Mouse (Mus musculus) midbrain, postnatal 0 days (tissue): ENCODE data around the gene Myh6. TPM values are rescaled to one million over a fixed set of nuclear protein-coding genes. Genes with fewer than 3 reads are reported as not detected.

Source experiments
- ATAC-seq: fragments of 200-750 bp; cut with Nextera tagmentation; 2 replicates; pipeline ENCODE4 v1.8.0; 2017; ENCODE audit warnings: moderate number of reproducible peaks, mild to moderate bottlenecking, moderate TSS enrichment, moderate library complexity; ENCODE audit not compliant: low FRiP score
- DNase-seq: peaks from one replicate; pipeline ENCODE4 v3.0.0-alpha.2; 2015; ENCODE audit warnings: low spot score
- H3K27ac ChIP-seq: fragments of 300-500 bp; sonication (generic); 2 replicates; pipeline ENCODE4 v1.5.1; 2014; ENCODE audit warnings: low read depth, mild to moderate bottlenecking, low read length, mixed read lengths
- H3K27me3 ChIP-seq: fragments of 300-500 bp; sonication (generic); 2 replicates; pipeline ENCODE4 v1.6.1; 2014; ENCODE audit warnings: low read length, control low read depth, mixed read lengths; ENCODE audit not compliant: insufficient read depth
- H3K36me3 ChIP-seq: fragments of 300-500 bp; sonication (generic); 2 replicates; pipeline ENCODE4 v1.6.1; 2014; ENCODE audit warnings: low read length, control low read depth, mixed read lengths; ENCODE audit not compliant: insufficient read depth
- H3K4me1 ChIP-seq: fragments of 300-500 bp; sonication (generic); 2 replicates; pipeline ENCODE4 v1.6.1; 2014; ENCODE audit warnings: mild to moderate bottlenecking, control low read depth, antibody characterized with exemption, low read length, mixed read lengths; ENCODE audit not compliant: insufficient read depth
- H3K4me2 ChIP-seq: fragments of 300-500 bp; sonication (generic); 2 replicates; pipeline ENCODE4 v1.6.1; 2014; ENCODE audit warnings: low read depth, mild to moderate bottlenecking, low read length, mixed read lengths; ENCODE audit not compliant: poor library complexity, severe bottlenecking
- H3K4me3 ChIP-seq: fragments of 300-500 bp; sonication (generic); 2 replicates; pipeline ENCODE4 v1.5.1; 2014; ENCODE audit warnings: low read depth, mild to moderate bottlenecking, low read length, moderate library complexity
- H3K9ac ChIP-seq: fragments of 300-500 bp; sonication (generic); replicated peaks from 2 replicates; pipeline ENCODE4 v1.6.1; 2014; ENCODE audit warnings: mild to moderate bottlenecking, low read length, moderate library complexity, mixed read lengths; ENCODE audit not compliant: poor library complexity, severe bottlenecking
- H3K9me3 ChIP-seq: fragments of 300-500 bp; sonication (generic); 2 replicates; pipeline ENCODE4 v1.6.1; 2016; ENCODE audit warnings: low read length, control low read depth
- CTCF ChIP-seq: IDR thresholded peaks from 2 replicates; pipeline ENCODE4 v1.5.1; 2016; ENCODE audit warnings: antibody characterized with exemption, mild to moderate bottlenecking
- WGBS: fragments of 180-500 bp; shearing (Covaris S2); extraction: QIAGEN DNeasy Blood & Tissue Kit; methylation state at CpG from one replicate; pipeline ENCODE4 v1.1.7; 2014; 5-methylcytosine and 5-hydroxymethylcytosine counted together
- polyA plus RNA-seq: library from polyadenylated mRNA; unstranded; fragments of >200 nt; fragmentation: Nextera tagmentation; extraction: Ambion mirVana; gene quantifications from 2 replicates; pipeline ENCODE4 v1.2.1, GENCODE M21; 2015
- total RNA-seq: library from RNA; depleted of rRNA; stranded (reverse); fragments of >200 nt; gene quantifications from 2 replicates; pipeline ENCODE4 v1.2.3, GENCODE M21; 2014

Myh6 gene
- total and polyA plus RNA-seq, 2 experiments from 2014 or later, result 0.33 to 2.5 TPM

DNA sequence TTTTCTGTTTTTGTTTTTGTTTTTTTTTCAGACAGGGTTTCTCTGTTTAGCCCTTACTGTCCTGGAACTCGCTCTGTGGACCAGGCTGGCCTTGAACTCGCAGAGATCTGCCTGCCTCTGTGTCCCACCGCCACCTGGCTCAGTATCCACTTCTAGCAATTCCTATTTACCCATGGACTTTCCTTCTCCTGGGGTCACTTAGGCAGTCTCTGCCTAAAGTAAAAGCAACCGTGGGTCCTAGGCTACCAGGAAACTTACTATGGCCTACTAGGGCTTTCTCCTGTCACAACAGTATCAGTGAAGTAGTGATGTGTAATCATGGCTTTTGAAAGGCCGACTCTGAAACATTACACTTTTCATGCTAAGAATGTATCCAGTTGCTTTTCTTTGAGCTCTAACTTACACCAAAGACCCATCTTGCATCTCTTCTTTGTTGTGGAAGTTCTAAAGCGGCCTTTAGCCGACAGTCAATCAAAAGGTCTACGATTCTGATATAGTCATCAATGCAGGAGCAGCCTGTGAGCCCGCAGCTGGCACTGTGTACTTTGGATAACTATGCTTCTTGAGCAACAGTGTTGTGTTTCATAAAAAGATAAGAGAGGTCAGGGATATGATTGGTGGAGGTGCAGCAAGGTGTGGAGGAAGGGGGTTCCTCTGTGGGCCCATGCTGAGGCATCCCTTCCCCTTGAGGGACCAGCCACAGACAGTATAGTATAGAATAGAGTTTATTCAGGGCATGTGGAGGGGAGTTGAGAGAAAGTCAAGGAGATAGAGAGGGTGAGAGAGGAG is 40.6 kb upstream of the Myh6 start:
- H3K36me3 ChIP-seq, result no peaks in the 10 kb centered on the region
- H3K4me3 ChIP-seq, result no peak overlapping the region
- no peak for TF ChIP-seq CTCF
- no peaks in the 10 kb centered on the region for H3K4me1 ChIP-seq
- H3K9me3 ChIP-seq, result no peaks in the 10 kb centered on the region
- ATAC-seq (no peak), DNase-seq (no peak)
- H3K4me2 ChIP-seq, result no peak overlapping the region
- 87% methylated on average over 9 of the region's 9 CpGs for WGBS
- no peak overlapping the region for H3K27ac ChIP-seq
- no peak overlapping the region for H3K9ac ChIP-seq
- H3K27me3 ChIP-seq, result no peaks in the 10 kb centered on the region

DNA sequence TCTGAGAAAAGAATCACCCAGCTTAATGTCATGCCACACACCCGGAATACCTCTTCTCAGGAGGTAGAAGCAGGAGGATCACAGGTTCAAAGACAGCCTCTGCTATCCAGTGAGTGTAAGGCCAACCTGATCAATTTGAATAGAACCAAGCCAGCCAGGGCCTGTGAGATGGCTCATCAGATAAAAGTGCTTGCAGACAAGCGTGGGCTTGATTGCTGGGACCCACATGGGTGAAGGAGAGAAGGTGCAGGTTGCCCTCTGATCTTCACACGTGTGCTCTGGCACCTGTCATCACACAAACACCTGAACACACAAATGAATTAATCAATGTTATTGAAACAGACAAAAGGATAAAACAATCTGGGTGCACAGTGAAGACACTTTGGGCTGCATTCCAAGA is 39.8 kb upstream of the Myh6 start:
- no peak for TF ChIP-seq CTCF
- Histone ChIP-seq H3K4me1 (no peaks in the 10 kb centered on the region), H3K27me3 (no peaks in the 10 kb centered on the region), H3K4me3 (no peak overlapping the region), H3K4me2 (no peak overlapping the region), H3K27ac (no peak overlapping the region), H3K36me3 (no peaks in the 10 kb centered on the region), H3K9me3 (no peaks in the 10 kb centered on the region), H3K9ac (no peak overlapping the region)
- DNase-seq (no peak), ATAC-seq (no peak)
- WGBS, result 82% methylated on average over 3 of the region's 3 CpGs

- Histone ChIP-seq H3K4me2 (no peak overlapping the region), H3K27me3 (no peaks in the 10 kb centered on the region), H3K9ac (no peak overlapping the region), H3K27ac (no peak overlapping the region), H3K36me3 (no peaks in the 10 kb centered on the region), H3K9me3 (no peaks in the 10 kb centered on the region), H3K4me3 (no peak overlapping the region), H3K4me1 (no peaks in the 10 kb centered on the region)
- no peak for TF ChIP-seq CTCF
- no peak for ATAC-seq
- DNase-seq, result no peak
- WGBS, result 87% methylated on average over 8 of the region's 8 CpGs
Observed at GRCm38 (mm10) chr14:55005967-55006366, 39.2 kb upstream of the Myh6 start.

DNA sequence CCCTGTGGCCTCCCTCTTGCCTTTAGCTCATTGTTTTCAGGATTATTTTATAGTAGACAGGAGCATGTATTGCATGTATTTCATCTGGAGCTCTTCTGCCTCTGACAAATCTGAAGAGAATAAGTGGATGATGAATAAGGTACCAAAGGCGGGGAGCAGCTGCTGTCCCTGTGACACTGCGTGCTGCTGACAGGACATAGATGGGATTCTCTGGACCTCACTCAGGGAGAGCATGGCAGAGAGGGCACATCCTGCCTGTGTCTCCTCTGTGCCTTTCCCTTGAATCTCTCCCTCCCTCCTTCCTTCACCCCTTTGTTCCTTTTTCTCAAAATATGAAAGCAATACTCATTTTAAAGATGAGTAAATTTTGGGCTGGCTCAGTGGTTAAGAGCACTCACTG is 38.8 kb upstream of the Myh6 start:
- H3K4me3 ChIP-seq, result no peak overlapping the region
- TF ChIP-seq CTCF, result no peak
- H3K27me3 ChIP-seq, result no peaks in the 10 kb centered on the region
- no peak overlapping the region for H3K4me2 ChIP-seq
- WGBS, result 82% methylated on average over 2 of the region's 2 CpGs
- H3K9me3 ChIP-seq, result no peaks in the 10 kb centered on the region
- no peaks in the 10 kb centered on the region for H3K36me3 ChIP-seq
- no peak overlapping the region for H3K9ac ChIP-seq
- DNase-seq (no peak), ATAC-seq (no peak)
- H3K4me1 ChIP-seq, result no peaks in the 10 kb centered on the region
- no peak overlapping the region for H3K27ac ChIP-seq

GRCm38 (mm10) chr14:55003878-55004855 is 37.4 kb upstream of the Myh6 start:
- no peak overlapping the region for H3K9ac ChIP-seq
- DNase-seq (no peak), ATAC-seq (no peak)
- no peak overlapping the region for H3K4me2 ChIP-seq
- H3K4me3 ChIP-seq, result no peak overlapping the region
- WGBS, result 62% methylated on average over 18 of the region's 18 CpGs
- no peak for TF ChIP-seq CTCF
- no peaks in the 10 kb centered on the region for H3K27me3 ChIP-seq
- no peaks in the 10 kb centered on the region for H3K4me1 ChIP-seq
- no peak overlapping the region for H3K27ac ChIP-seq
- no peaks in the 10 kb centered on the region for H3K36me3 ChIP-seq
- no peaks in the 10 kb centered on the region for H3K9me3 ChIP-seq

- no peak for ATAC-seq
- no peak overlapping the region for H3K4me3 ChIP-seq
- TF ChIP-seq CTCF, result no peak
- no peak overlapping the region for H3K4me2 ChIP-seq
- 72% methylated on average over 7 of the region's 7 CpGs for WGBS
- no peak for DNase-seq
- no peak overlapping the region for H3K27ac ChIP-seq
- H3K4me1 ChIP-seq, result no peaks in the 10 kb centered on the region
- no peaks in the 10 kb centered on the region for H3K9me3 ChIP-seq
- no peaks in the 10 kb centered on the region for H3K27me3 ChIP-seq
- no peak overlapping the region for H3K9ac ChIP-seq
- no peaks in the 10 kb centered on the region for H3K36me3 ChIP-seq
Observed at GRCm38 (mm10) chr14:55002687-55003120, 36.0 kb upstream of the Myh6 start.
